Mouse (Mus musculus) yolk sac, embryonic 10.5 days (tissue): Measurements from ENCODE around the gene Larp1b.
"Not testable (repeated sequence)": the region's sequence is repeated elsewhere in the genome, so short reads cannot be mapped to it uniquely, and the experiment has no call there.

ENCODE experiments used
- DNase-seq: peaks from one replicate; pipeline ENCODE4 v3.0.0-alpha.2; 2017; ENCODE audit warnings: low spot score

The Larp1b gene

DNA sequence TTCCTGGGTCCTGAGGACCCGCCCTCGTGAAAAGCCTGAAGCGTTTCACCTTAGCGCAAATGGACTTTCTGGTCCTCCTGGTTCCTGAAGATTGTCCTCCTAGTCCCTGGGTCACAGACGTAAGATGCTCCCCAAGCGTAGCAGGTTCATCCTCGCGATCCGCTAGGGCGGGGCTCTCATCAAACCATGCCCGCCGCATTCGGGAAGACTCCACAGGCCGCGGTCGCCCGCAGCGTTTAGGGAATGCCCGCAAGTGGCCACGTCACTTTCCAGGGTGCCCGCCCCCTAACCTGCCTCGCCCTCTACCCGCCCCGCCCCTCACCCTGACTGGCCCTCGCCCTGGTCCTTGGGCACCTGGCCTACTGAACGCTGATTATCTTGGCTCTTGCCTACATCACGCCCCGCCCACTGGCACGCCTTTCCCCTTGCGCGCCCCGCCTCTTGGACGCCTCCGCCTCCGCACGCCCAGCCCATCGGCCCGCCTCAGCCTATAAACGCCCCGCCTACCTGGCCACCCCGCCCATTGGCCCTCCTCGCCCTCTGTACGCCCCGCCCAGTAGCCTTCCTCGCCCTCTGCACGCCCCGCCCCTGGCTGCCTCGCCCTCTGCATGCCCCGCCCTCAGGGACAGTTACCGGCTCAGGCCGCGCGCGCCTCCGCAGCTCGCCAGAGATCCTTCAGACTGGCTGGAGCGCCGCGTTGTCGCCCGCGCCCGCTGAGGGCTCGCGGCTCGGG is at the start of gene Larp1b:
Gene Larp1b (plus strand): TSS at position 659 of the 733 bp plus-strand sequence.
- peak; percentile 100 for DNase-seq

DNA sequence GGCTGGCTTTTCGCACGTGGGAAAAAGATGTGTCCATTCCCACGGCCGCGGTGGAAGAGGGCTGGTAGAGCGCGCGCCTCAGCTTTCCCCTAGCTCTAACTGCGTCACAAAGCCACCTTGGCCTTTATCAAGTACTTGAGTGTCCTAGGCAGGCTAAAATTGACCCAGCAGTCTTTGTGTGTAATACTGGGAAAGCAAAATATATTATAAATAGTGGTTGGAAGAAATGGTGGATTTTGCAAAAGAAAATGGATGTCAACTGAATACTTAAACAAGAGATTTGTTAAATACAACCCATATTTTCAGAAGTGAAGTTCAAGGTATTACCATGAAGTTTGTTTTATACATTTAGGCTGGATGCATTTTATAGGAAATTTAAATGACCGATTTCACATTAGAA is 47.2 kb upstream of the Larp1b start, which contains the start of gene 1700034I23Rik:
Gene 1700034I23Rik (minus strand): TSS at position 101 of the 400 bp plus-strand sequence.
- DNase-seq, result not testable (repeated sequence)

DNA sequence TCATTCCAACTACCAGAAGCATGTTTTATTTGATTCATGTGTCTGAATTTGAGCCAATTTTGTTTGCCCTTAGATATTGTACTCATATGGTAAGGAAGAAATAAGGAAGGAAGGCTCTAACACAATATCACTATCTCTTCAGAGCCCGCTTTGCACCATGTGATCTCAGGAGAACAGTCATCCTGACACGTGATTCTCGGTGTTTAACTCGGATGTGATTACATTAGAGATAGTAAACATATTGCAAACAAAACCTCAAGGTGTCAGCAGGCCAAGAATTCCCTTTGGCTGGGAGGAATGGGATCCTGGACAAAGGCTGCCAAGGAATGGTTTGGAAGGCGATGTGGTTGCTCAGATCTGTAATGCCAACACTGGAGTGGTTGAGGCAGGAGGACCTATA is 11.4 kb upstream of the Larp1b start:
- DNase-seq, result no peak

DNA sequence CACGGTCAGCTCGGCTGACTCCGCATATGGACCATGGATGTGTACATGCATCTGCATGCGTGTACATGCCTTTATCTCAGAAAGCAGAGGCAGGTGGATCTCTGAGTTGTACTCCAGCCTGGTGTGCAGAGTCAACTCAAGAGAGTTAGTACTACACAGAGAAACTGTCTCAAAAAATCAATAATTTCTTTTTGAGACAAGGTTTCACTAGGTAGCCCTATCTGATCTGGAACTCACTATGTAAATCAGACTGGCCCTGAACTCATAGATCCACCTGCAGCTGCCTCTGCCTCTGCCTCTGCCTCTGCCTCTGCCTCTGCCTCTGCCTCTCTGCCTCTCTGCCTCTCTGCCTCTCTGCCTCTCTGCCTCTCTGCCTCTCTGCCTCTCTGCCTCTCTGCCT is 11.0 kb upstream of the Larp1b start:
- DNase-seq, result no peak

DNA sequence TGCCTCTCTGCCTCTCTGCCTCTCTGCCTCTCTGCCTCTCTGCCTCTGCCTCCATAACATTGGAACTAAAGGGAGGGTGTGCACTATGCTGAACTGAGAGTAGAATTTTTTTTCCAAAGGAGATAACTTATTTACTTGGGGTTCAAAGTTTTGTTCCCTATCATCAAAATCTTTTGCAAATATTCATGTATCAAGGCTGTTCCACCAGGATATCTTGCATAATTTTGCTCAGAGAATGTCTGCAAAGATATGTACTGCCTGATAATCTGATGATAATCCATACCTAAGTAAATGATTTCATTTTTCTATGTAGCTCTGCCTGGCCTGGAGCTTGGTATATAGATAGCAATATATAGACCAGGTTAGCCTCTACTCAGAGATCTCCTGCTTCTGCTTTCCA is 10.6 kb upstream of the Larp1b start:
- DNase-seq, result no peak

GRCm38 (mm10) chr3:40949903-40950600 is 424 bp downstream of the Larp1b start:
- DNase-seq, result no peak

GRCm38 (mm10) chr3:40950601-40951201 is 1.1 kb downstream of the Larp1b start:
- peak; percentile 61 for DNase-seq

DNA sequence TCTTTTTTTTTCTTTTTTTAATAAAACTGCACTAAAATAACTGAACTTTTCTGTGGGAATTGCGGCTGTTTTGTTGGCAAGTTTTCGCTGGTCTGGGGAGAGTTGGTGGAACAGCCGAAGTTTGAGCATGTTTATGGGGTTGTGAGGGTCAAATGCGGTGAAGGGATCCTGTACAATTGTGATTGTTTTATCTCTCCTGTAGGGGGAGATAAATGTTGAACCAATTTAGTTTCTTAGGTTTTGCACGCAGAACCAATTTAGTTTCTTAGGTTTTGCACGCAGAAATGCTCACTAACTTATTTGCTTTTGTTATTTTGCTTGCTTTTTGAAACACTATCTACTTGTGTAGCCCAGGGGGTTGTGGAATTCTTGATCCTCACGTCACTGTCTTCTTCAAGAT is 1.7 kb downstream of the Larp1b start:
- peak; percentile 3 for DNase-seq

DNA sequence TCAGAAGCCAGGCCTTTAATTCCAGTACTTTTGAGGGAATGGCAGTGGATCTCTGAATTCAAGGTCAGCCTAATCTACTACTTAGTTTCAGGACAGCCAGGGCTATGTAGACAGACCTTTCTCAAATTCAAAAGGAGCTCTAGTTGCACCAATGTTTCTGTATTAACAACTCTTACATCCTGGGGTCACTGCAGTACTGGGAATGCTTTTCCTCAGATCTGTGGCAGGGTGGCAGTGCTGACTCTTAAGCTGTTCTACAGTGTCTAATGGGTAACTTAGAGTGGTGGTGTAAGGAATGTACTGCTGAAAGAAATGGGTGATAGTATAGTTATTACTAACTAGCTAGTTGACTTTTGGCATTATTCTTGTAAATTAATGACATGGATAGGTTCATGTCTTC is 3.0 kb downstream of the Larp1b start:
- no peak for DNase-seq

DNA sequence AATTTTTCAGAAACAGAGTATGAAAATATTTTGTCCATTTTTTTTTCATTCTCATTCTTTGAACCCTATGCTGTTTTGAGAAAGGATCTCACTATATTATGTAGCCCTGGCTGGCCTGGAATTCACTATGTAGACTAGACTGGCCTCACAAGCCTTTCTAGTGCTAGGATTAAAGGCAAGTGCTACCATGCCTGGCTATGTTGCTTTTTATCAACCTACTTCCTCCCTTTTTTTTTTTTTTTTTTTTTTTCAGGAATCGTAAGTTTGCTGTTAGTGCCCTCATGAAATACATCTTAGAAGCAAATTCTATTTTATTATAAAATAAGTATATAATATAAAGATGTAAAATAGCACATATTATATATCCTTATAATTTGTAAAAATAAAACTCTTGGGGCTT is 5.2 kb downstream of the Larp1b start:
- no peak for DNase-seq

GRCm38 (mm10) chr3:40958831-40959230 is 9.2 kb downstream of the Larp1b start:
- no peak for DNase-seq

- no peak for DNase-seq
Measured at GRCm38 (mm10) chr3:40980758-40981157, 31.1 kb downstream of the Larp1b start.

DNA sequence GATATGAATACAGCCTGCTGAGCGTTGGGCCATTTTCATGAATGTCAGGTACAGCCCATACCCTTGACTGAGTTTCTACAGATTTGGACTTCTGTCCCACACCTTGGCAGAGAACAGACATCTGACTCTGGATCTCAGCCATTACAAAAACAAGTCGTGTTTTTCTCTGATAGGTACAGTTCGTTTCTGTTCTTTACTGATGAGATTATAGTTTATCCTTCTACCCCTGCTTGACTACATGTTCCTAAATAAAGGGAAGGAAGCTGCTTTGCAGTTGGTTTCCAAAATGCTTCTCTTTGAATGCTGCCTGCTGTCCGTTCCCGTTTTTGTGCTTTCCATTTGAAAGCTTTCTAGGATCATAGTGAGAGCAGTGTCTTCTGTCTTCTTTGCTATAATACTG is 37.9 kb downstream of the Larp1b start:
- no peak for DNase-seq

- no peak for DNase-seq
Measured at GRCm38 (mm10) chr3:40988722-40989121, 39.1 kb downstream of the Larp1b start.

GRCm38 (mm10) chr3:40991541-40991940 is 41.9 kb downstream of the Larp1b start:
- no peak for DNase-seq

DNA sequence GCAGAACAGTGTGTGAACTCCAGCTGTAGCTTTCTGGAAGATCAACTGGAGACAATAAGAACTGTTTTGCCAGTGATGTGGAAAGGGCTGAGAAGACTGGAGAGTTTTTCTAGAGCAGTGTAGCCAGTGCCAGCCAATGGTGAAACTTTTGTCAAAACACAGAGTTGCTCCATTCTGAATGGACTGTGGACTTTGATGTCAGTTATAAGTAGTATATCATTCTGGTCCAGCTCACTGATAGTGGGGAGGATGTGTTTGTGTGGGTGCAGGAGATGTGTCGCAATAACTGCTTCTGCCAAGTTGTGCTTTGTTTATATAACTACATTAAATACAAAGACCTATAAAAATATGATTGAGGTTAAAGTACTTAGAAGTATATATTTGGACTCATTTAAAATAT is 45.5 kb downstream of the Larp1b start:
- DNase-seq, result no peak

- DNase-seq, result no peak
Measured at GRCm38 (mm10) chr3:41009315-41009714, 59.7 kb downstream of the Larp1b start.

- DNase-seq, result no peak
Measured at GRCm38 (mm10) chr3:41009990-41010389, 60.4 kb downstream of the Larp1b start.

DNA sequence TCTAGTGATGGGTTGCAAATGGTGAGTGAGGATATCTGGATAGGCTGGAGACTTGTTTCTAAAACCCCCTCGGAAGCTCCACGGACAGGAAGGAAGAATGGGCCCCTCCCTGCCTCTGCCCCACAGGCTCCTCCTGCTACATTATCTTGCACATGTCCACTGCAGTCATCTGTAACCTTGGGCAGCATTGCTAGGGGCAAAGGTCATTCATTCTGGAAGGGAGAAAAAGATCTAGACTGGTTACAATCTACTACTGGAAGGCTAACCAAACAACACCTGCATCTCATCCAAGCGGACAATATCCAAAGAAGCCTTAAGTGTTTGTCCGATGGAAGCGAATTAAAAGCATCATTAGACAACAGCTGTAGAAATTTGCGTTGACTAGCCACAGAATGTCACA is 61.1 kb downstream of the Larp1b start:
- DNase-seq, result no peak

- no peak for DNase-seq
Measured at GRCm38 (mm10) chr3:41012451-41012850, 62.8 kb downstream of the Larp1b start.

GRCm38 (mm10) chr3:41014946-41015345 is 65.3 kb downstream of the Larp1b start:
- no peak for DNase-seq

GRCm38 (mm10) chr3:41018022-41018608 is 68.5 kb downstream of the Larp1b start:
- DNase-seq, result peak; percentile 7

DNA sequence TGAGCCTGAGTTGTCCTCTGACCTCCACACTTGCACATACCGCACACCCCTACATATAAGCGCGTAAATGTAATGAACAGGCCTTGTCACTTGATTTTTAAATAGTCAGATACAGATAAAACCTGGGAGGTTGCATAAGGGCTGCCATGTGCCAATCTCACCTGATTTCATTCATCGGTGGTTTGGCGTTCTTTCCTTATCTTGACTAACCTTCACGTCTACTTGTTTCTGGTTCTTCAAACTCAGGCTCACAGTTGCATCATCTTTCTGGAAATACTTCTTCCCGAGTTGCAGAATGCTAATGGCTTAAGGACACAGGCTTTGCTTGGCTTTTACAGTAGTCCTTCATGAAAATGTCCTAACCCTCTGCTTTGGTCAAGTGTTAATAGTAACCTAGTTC is 71.1 kb downstream of the Larp1b start:
- DNase-seq, result no peak
